ENCODE assay signal across 14 mouse cellular contexts in genomic region chr7:78619818-78620577, GRCm38 (mm10).
DNase-seq lines count a peak whose midpoint lies in the region; ATAC-seq and TF ChIP-seq lines count a peak whose summit lies in the region.
"Had no signal": no experiment of that assay in that cellular context is flagged by ENCODE, and none has a peak within 500 bp of the region (broad histone marks: within the 10 kb centered on the region; RNA-seq: fewer than 3 reads in every experiment).

No protein-coding gene starts in this region.

- H3K4me1 ChIP-seq in neural tube, embryonic 12.5 days, result peaks cover 9% of the 10 kb centered on the region
- H3K4me1 ChIP-seq in forebrain, postnatal 0 days (ENCODE audit: insufficient read depth), result 0 out of 2 replicates have a peak, but pooled peaks cover 5% of the 10 kb centered on the region
- H3K4me1 ChIP-seq in midbrain, embryonic 12.5 days, result peaks cover 18% of the 10 kb centered on the region
- H3K4me1 ChIP-seq: heart, embryonic 10.5 days; limb, embryonic 12.5 days had no signal

- ATAC-seq in neural tube, embryonic 12.5 days (ENCODE audit: low FRiP score, low read depth), result peak; percentile 63; the same call in 1 of the 2 replicates
- peak; percentile 47 for ATAC-seq in forebrain, postnatal 0 days
- peak; percentile 82 for ATAC-seq in midbrain, embryonic 12.5 days (ENCODE audit: low FRiP score, low read depth)
- ATAC-seq: CD4-positive, CD25-positive, alpha-beta regulatory T cell, adult 4 months; liver, postnatal 0 days had no signal

- 45% methylated on average over 9 of the region's 9 CpGs for WGBS in neural tube, embryonic 12.5 days
- 15% methylated on average over 9 of the region's 9 CpGs for WGBS in forebrain, postnatal 0 days
- WGBS in midbrain, embryonic 12.5 days, result 15% methylated on average over 9 of the region's 9 CpGs

- no peaks in the 10 kb centered on the region for H3K27me3 ChIP-seq in neural tube, embryonic 12.5 days (replicated peaks)
- no peaks in the 10 kb centered on the region for H3K27me3 ChIP-seq in forebrain, postnatal 0 days (ENCODE audit: insufficient read depth, low read length)
- 0 out of 2 replicates have a peak, but pooled peaks cover 8% of the 10 kb centered on the region for H3K27me3 ChIP-seq in midbrain, embryonic 12.5 days

- H3K4me2 ChIP-seq in neural tube, embryonic 12.5 days (replicated peaks), result no peak overlapping the region
- H3K4me2 ChIP-seq in forebrain, postnatal 0 days (ENCODE audit: low read depth), result no peak overlapping the region
- no peak overlapping the region; the same call in 1 of the 2 replicates for H3K4me2 ChIP-seq in midbrain, embryonic 12.5 days (replicated peaks)
- H3K4me2 ChIP-seq: limb, embryonic 12.5 days had no signal

- no peak for DNase-seq in neural tube, embryonic 10.5 days (ENCODE audit: extremely low spot score, low spot score)
- no peak for DNase-seq in forebrain, postnatal 0 days
- no peak for DNase-seq in kidney, adult 9 months
- no peak for DNase-seq in ovary, postnatal 10 days (ENCODE audit: low spot score)
- DNase-seq in urinary bladder, postnatal 10 days (ENCODE audit: low spot score), result no peak
- DNase-seq: gastrocnemius, adult 2 months; liver, postnatal 0 days; right cerebral cortex, postnatal 25 days; thymus, postnatal 25 days had no signal

- no peak overlapping the region for H3K9ac ChIP-seq in neural tube, embryonic 12.5 days
- no peak overlapping the region for H3K9ac ChIP-seq in forebrain, postnatal 0 days
- H3K9ac ChIP-seq in midbrain, embryonic 12.5 days (replicated peaks), result no peak overlapping the region
- H3K9ac ChIP-seq: limb, embryonic 12.5 days; liver, postnatal 0 days had no signal

- H3K36me3 ChIP-seq in neural tube, embryonic 12.5 days, result no peaks in the 10 kb centered on the region
- no peaks in the 10 kb centered on the region for H3K36me3 ChIP-seq in forebrain, postnatal 0 days (ENCODE audit: insufficient read depth)
- H3K36me3 ChIP-seq in midbrain, embryonic 12.5 days, result no peaks in the 10 kb centered on the region
- H3K36me3 ChIP-seq: heart, embryonic 10.5 days; limb, embryonic 12.5 days had no signal

- no peak overlapping the region for H3K4me3 ChIP-seq in neural tube, embryonic 12.5 days
- H3K4me3 ChIP-seq in forebrain, postnatal 0 days (ENCODE audit: low read depth, low read length), result no peak overlapping the region
- no peak overlapping the region for H3K4me3 ChIP-seq in midbrain, embryonic 12.5 days
- H3K4me3 ChIP-seq: gastrocnemius, adult 2 months; heart, embryonic 10.5 days; limb, embryonic 12.5 days had no signal

- TF ChIP-seq CTCF in forebrain, postnatal 0 days (IDR thresholded peaks at IDR 0.05; ENCODE audit: low read depth), result no peak

- H3K9me3 ChIP-seq in neural tube, embryonic 12.5 days, result no peaks in the 10 kb centered on the region
- H3K9me3 ChIP-seq in forebrain, postnatal 0 days (ENCODE audit: low read length), result no peaks in the 10 kb centered on the region
- H3K9me3 ChIP-seq in midbrain, embryonic 12.5 days, result no peaks in the 10 kb centered on the region
- H3K9me3 ChIP-seq: heart, embryonic 10.5 days; limb, embryonic 12.5 days had no signal

- no peak overlapping the region for H3K27ac ChIP-seq in neural tube, embryonic 12.5 days
- no peak overlapping the region for H3K27ac ChIP-seq in forebrain, postnatal 0 days (ENCODE audit: low read depth, low read length)
- peak overlapping the region; percentile 63 for H3K27ac ChIP-seq in midbrain, embryonic 12.5 days (replicated peaks)
- H3K27ac ChIP-seq: gastrocnemius, adult 2 months; heart, embryonic 10.5 days; limb, embryonic 12.5 days had no signal
